In the genomic region with DNA sequence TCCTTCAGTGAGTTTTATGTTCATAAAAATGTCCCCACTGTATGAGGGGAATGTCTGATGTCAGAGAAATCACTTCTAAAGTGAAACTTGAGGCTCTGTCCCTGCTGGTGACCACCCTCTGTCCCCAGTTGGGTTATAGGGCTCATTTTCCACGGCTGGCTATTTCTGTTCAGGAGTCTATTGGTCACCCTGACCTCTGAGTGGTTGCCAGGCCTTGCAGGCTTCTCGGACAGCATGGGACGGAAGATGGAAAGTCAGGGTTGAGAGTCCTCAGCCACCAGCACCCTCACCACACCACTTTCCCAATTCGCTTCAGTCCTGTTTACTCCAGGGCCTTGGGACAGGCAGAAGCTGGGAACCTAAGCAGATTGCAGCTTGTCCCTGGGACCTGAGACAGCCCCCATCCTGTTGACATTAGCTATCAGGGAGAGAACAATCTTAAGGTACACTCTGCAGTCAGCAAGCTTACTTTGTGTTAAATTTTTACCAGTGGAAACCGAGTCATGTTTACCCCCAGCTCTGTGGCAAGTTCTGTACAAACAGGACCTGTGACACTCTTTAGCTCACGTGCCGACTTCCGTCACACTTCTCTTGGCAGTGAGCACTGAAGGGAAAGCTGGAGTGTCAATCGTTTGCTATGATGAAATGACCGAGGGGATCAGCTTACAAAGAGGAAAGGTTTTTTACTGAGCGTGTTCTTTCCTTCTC, we compare ENCODE assay signal across 18 mouse cellular contexts. TPM values are rescaled to one million over a fixed set of nuclear protein-coding genes. Genes with fewer than 3 reads are reported as not detected.
DNase-seq lines count a peak whose midpoint lies in the region; ATAC-seq lines count a peak whose summit lies in the region.
"Had no signal": no experiment of that assay in that cellular context is flagged by ENCODE, and none has a peak within 500 bp of the region (broad histone marks: within the 10 kb centered on the region; RNA-seq: fewer than 3 reads in every experiment).

No protein-coding gene starts in this region.

- H3K4me1 ChIP-seq in intestine, embryonic 16.5 days (ENCODE audit: control insufficient read depth, insufficient read depth, low read length): peaks cover 23% of the 10 kb centered on the region
- peaks cover 14% of the 10 kb centered on the region for H3K4me1 ChIP-seq in liver, embryonic 16.5 days (ENCODE audit: control insufficient read depth, low read depth, low read length)

- H3K9me3 ChIP-seq in intestine, embryonic 16.5 days (ENCODE audit: control insufficient read depth, low read length): no peaks in the 10 kb centered on the region
- H3K9me3 ChIP-seq in liver, embryonic 16.5 days (replicated peaks; ENCODE audit: control insufficient read depth, low read length): no peaks in the 10 kb centered on the region
- H3K9me3 ChIP-seq: midbrain, embryonic 12.5 days had no signal

- H3K36me3 ChIP-seq in intestine, embryonic 16.5 days (ENCODE audit: control insufficient read depth, insufficient read depth, low read length): no peaks in the 10 kb centered on the region
- H3K36me3 ChIP-seq in liver, embryonic 16.5 days (ENCODE audit: control insufficient read depth, insufficient read depth): no peaks in the 10 kb centered on the region
- H3K36me3 ChIP-seq: midbrain, embryonic 12.5 days had no signal

- DNase-seq in adipocyte (ENCODE audit: low spot score): peak; percentile 65
- DNase-seq in lung, postnatal 36 days: peak; percentile 77
- DNase-seq in urinary bladder, postnatal 25 days (ENCODE audit: low spot score): no peak
- DNase-seq in cerebellum, adult 8-10 months: no peak
- DNase-seq in heart, adult 8-10 months (ENCODE audit: low spot score): no peak
- DNase-seq: adrenal gland, postnatal 25 days; cerebellum, postnatal 10 days; gastrocnemius, postnatal 14 days; thymus, adult 2 months had no signal

- WGBS in intestine, embryonic 16.5 days: 72% methylated on average over 11 of the region's 11 CpGs
- WGBS in liver, embryonic 16.5 days (ENCODE audit: insufficient replicate concordance): 64% methylated on average over 11 of the region's 11 CpGs

- H3K4me2 ChIP-seq in intestine, embryonic 16.5 days (ENCODE audit: low read depth, low read length): no peak overlapping the region
- H3K4me2 ChIP-seq in liver, embryonic 16.5 days (ENCODE audit: low read depth, low read length): no peak overlapping the region
- H3K4me2 ChIP-seq: heart, embryonic 11.5 days; midbrain, embryonic 12.5 days had no signal

- ATAC-seq in intestine, embryonic 16.5 days: peak; percentile 26
- peak; percentile 63 for ATAC-seq in liver, embryonic 16.5 days (ENCODE audit: low read depth)
- ATAC-seq: CD4-positive, CD25-positive, alpha-beta regulatory T cell, adult 4 months; forebrain, embryonic 16.5 days; hindbrain, postnatal 0 days had no signal

- H3K27ac ChIP-seq in intestine, embryonic 16.5 days (ENCODE audit: low read length): peak overlapping the region; percentile 55; the same call in 1 of the 2 replicates
- peak overlapping the region; percentile 68 for H3K27ac ChIP-seq in liver, embryonic 16.5 days (ENCODE audit: low read length)
- H3K27ac ChIP-seq: hindbrain, postnatal 0 days; macrophage; midbrain, embryonic 12.5 days had no signal

- H3K27me3 ChIP-seq in intestine, embryonic 16.5 days (replicated peaks; ENCODE audit: control insufficient read depth, insufficient read depth, low read length): no peaks in the 10 kb centered on the region
- H3K27me3 ChIP-seq in liver, embryonic 16.5 days (ENCODE audit: control insufficient read depth, insufficient read depth, low read depth, low read length): no peaks in the 10 kb centered on the region
- H3K27me3 ChIP-seq: midbrain, embryonic 12.5 days had no signal

- H3K9ac ChIP-seq in intestine, embryonic 16.5 days (ENCODE audit: low read depth, low read length): no peak overlapping the region
- H3K9ac ChIP-seq in liver, embryonic 16.5 days (ENCODE audit: low read depth, low read length): no peak overlapping the region
- H3K9ac ChIP-seq: midbrain, embryonic 12.5 days had no signal

- H3K4me3 ChIP-seq in intestine, embryonic 16.5 days (ENCODE audit: low read length): no peak overlapping the region
- no peak overlapping the region for H3K4me3 ChIP-seq in liver, embryonic 16.5 days (ENCODE audit: low read depth, low read length)
- H3K4me3 ChIP-seq: midbrain, embryonic 12.5 days; myocyte had no signal

RNA-seq across cellular contexts. Expression of a gene that starts 15.9 kb away (rescaled TPM):
- 11.5 and 11.9 TPM in 2 replicates for polyA plus RNA-seq in intestine, embryonic 16.5 days (2015; fragmentation: Nextera tagmentation; extraction: Ambion mirVana)
- polyA plus RNA-seq in liver, embryonic 16.5 days (2015; fragmentation: Nextera tagmentation; extraction: Ambion mirVana): 3.3 TPM in 2 replicates
- 10 to 100 TPM; 41.8 to 60.9 (median 50.3) TPM for total RNA-seq in heart, adult 8-10 months (2022)

Comparison
In these comparisons a context has a peak if more than half of its experiments do, and no peak if none do; other contexts are left out.
1. DNase-seq: peak in adipocyte (single experiment) and lung, postnatal 36 days (single experiment); none in urinary bladder, postnatal 25 days (single experiment), cerebellum, adult 8-10 months (single experiment) and heart, adult 8-10 months (single experiment).